Mouse (Mus musculus): ENCODE data around the gene Cavin1.

GRCm38 (mm10) chr11:101003025-101003685 is 32.5 kb upstream of the Cavin1 start:
- TF ChIP-seq MAFK (IDR thresholded peaks at IDR 0.05; ENCODE audit: insufficient read depth, low read depth, low read length) (no peak), HCFC1 (IDR thresholded peaks at IDR 0.05; ENCODE audit: borderline replicate concordance, insufficient read depth, low read length) (no peak), ZNF384 (IDR thresholded peaks at IDR 0.05; ENCODE audit: low read depth, low read length) (peak; percentile 79), ZC3H11A (IDR thresholded peaks at IDR 0.05; ENCODE audit: borderline replicate concordance, low read depth, low read length) (no peak), CHD2 (IDR thresholded peaks at IDR 0.05; ENCODE audit: low read depth, low read length) (no peak)
